Mouse (Mus musculus) lung, postnatal 0 days (tissue): ENCODE measurements around the gene Slc44a3.

Source experiments
- CTCF ChIP-seq: IDR thresholded peaks from 2 replicates; pipeline ENCODE4 v1.5.1; 2016; ENCODE audit warnings: antibody characterized with exemption, mild to moderate bottlenecking
- EP300 ChIP-seq: IDR thresholded peaks from 2 replicates; pipeline ENCODE4 v1.6.1; 2016; ENCODE audit warnings: antibody characterized with exemption, mild to moderate bottlenecking, control low read depth

- TF ChIP-seq CTCF (no peak), EP300 (no peak)
These were observed 26.0 kb downstream of the Slc44a3 start for GRCm38 (mm10) chr3:121506175-121506574.
